Mouse (Mus musculus): ENCODE data around the gene Dnaja3.

DNA sequence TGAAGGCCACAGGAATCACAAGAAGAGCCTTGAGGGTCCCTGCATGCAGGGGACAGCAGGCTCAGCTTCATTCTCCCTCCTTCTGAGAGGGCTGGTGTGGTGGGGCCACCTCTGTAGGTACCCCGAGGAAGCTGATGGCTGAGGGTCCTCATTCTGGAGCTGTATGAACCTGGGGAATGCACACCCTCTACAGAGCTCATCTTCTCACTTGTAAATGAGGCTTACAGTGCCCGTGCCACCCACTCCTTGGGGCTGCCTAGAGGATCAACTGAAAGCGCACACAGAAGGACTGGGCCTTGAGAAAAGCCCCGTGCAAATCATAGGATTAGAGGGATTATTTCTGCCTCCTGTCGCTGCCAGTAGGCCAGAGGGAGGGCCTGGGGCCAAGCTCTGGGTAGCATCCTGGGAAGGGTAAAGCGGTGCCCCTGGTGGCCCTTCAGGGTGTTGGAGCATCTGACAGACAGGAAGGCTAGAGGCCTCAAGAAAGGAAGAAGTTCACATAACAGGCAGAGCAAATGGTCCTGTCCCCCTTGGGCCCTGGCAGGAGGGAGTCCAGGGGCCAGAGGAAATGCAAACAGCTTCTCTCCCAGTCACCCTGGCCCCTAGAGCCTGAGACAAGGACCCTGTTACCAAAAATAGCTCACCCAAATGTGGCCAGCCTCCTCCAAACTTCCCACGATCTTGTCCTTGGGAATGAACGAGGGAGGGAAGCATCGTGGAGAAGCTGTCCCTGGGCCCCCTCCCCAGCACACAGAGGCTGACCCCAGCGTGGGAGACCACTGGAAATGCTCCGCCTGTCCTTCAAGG lies 16.2 kb downstream of the Dnaja3 start:
- TF ChIP-seq CTCF (IDR thresholded peaks at IDR 0.05; ENCODE audit: borderline replicate concordance, insufficient read depth, low read depth, low read length) = peak; percentile 10; the same call in 1 of the 2 replicates
- TF ChIP-seq POLR2A (IDR thresholded peaks at IDR 0.05; ENCODE audit: borderline replicate concordance, insufficient read depth, low read length) = no peak

All from cerebellum, adult 2 months (tissue).